Mouse (Mus musculus): ENCODE measurements around the gene Ush1c. TPM values are rescaled to one million over a fixed set of nuclear protein-coding genes. Genes with fewer than 3 reads are reported as not detected.
"Not testable (repeated sequence)": the region's sequence is repeated elsewhere in the genome, so short reads cannot be mapped to it uniquely, and the experiment has no call there.

The Ush1c gene
- polyA plus RNA-seq, 1 experiment from 2014 or later, result 3.6 TPM

GRCm38 (mm10) chr7:46201649-46202048, 36.7 kb downstream of the Ush1c start:
- peak; percentile 56 for DNase-seq (ENCODE audit: extremely low spot score, low spot score)
- H3K9me3 ChIP-seq, result no peaks in the 10 kb centered on the region
- WGBS, result 11% methylated on average over 14 of the region's 14 CpGs
- H3K36me3 ChIP-seq (replicated peaks), result no peaks in the 10 kb centered on the region
- H3K4me3 ChIP-seq, result peak overlapping the region; percentile 39
- peaks cover 23% of the 10 kb centered on the region for H3K4me1 ChIP-seq
- H3K27me3 ChIP-seq (ENCODE audit: poor library complexity, severe bottlenecking), result peaks cover 5% of the 10 kb centered on the region
- peak overlapping the region; percentile 83 for H3K27ac ChIP-seq

DNA sequence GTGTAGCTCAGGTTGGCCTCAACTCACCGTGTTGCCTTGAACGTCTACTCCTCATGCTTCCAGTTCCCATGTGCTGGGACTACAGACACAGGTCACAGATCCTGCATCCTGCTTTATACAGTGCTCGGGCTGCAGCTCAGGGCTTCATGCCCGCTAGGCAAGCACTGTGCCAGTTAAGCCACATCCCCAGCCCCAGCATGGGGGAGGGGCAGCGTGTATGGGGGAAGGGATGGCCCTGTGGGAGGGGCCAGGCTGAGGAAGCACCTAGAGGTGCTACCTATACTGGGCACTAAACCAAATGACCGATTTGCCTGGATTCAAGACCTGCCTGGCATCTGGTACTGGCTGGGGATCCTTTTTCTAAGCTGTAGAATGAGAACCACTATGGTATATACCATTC, 38.3 kb downstream of the Ush1c start:
- peaks cover 5% of the 10 kb centered on the region for H3K27me3 ChIP-seq (ENCODE audit: poor library complexity, severe bottlenecking)
- H3K4me1 ChIP-seq, result peaks cover 23% of the 10 kb centered on the region
- H3K27ac ChIP-seq, result no peak overlapping the region
- H3K9me3 ChIP-seq, result no peaks in the 10 kb centered on the region
- H3K4me3 ChIP-seq, result no peak overlapping the region
- 63% methylated on average over 6 of the region's 6 CpGs for WGBS
- H3K36me3 ChIP-seq (replicated peaks), result no peaks in the 10 kb centered on the region
- DNase-seq (ENCODE audit: extremely low spot score, low spot score), result no peak

- DNase-seq (ENCODE audit: extremely low spot score, low spot score), result no peak
- no peaks in the 10 kb centered on the region for H3K9me3 ChIP-seq
- WGBS, result 83% methylated on average over 5 of the region's 5 CpGs
- no peaks in the 10 kb centered on the region for H3K36me3 ChIP-seq (replicated peaks)
- H3K4me3 ChIP-seq, result no peak overlapping the region
- H3K4me1 ChIP-seq, result no peaks in the 10 kb centered on the region
- H3K27me3 ChIP-seq (ENCODE audit: poor library complexity, severe bottlenecking), result peaks cover 5% of the 10 kb centered on the region; the same call in 1 of the 2 replicates
- H3K27ac ChIP-seq, result no peak overlapping the region
Observed at GRCm38 (mm10) chr7:46195356-46195755, 42.9 kb downstream of the Ush1c start.

DNA sequence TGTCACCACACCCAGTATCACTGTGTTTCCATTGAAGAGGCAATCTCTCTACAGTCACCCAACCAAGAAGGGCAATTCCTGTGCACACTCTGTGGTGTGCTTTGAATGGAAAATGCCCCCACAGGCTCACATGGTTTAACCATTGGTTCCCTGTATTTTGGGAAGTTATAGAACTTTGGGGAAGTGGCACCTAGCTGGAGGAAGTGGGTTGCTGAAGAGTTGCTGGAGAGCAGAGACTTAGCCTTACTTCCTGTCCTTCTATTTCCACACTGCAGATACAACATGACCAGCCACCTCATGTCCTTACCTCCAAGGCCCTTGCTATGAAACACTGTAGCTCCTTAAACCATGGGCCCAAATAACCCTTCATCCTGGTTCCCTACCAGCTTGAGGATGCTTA, 54.1 kb downstream of the Ush1c start:
- Histone ChIP-seq H3K27me3 (ENCODE audit: poor library complexity, severe bottlenecking) (peaks cover 37% of the 10 kb centered on the region), H3K4me3 (no peak overlapping the region), H3K27ac (no peak overlapping the region), H3K9me3 (no peaks in the 10 kb centered on the region), H3K4me1 (peaks cover 11% of the 10 kb centered on the region), H3K36me3 (replicated peaks) (no peaks in the 10 kb centered on the region)
- DNase-seq (ENCODE audit: extremely low spot score, low spot score), result no peak

DNA sequence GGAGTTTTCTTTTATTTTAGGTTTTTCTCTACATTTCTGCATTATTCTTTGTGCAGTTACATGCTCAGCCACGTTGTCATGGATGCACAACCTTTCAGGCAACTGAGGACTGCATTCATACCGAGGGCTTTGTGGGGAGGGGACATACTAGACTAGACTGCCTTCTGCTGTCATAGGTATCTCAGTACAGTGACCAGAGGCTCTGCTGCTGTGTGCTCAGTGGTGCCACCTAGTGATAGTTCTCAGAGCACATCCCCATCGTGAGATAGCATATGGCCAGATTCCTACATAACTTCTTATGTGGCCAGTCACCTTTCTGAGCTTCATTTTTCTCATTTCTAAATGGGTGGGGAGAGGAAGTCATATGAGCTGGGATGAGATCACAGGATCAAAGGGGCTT, 56.7 kb downstream of the Ush1c start:
- Histone ChIP-seq H3K4me1 (peaks cover 12% of the 10 kb centered on the region), H3K9me3 (no peaks in the 10 kb centered on the region), H3K27me3 (ENCODE audit: poor library complexity, severe bottlenecking) (peaks cover 63% of the 10 kb centered on the region), H3K36me3 (replicated peaks) (no peaks in the 10 kb centered on the region), H3K4me3 (no peak overlapping the region), H3K27ac (no peak overlapping the region)
- 7% methylated on average over 3 of the region's 3 CpGs for WGBS
- peak; percentile 49 for DNase-seq (ENCODE audit: extremely low spot score, low spot score)

- Histone ChIP-seq H3K9me3 (no peaks in the 10 kb centered on the region), H3K27ac (peak within 1 kb of the TSS; percentile 65; the same call in 1 of the 2 replicates), H3K27me3 (ENCODE audit: poor library complexity, severe bottlenecking) (peaks cover 63% of the 10 kb centered on the region), H3K4me1 (peaks cover 12% of the 10 kb centered on the region), H3K4me3 (peak within 1 kb of the TSS; percentile 62), H3K36me3 (replicated peaks) (no peaks in the 10 kb centered on the region)
- DNase-seq (ENCODE audit: extremely low spot score, low spot score), result peak; percentile 30
- under 1% methylated on average over 75 of the region's 75 CpGs for WGBS
Observed at GRCm38 (mm10) chr7:46179431-46180275, 58.6 kb downstream of the Ush1c start, which contains the start of gene Abcc8. Gene Abcc8 (minus strand): TSS chr7:46180033.

DNA sequence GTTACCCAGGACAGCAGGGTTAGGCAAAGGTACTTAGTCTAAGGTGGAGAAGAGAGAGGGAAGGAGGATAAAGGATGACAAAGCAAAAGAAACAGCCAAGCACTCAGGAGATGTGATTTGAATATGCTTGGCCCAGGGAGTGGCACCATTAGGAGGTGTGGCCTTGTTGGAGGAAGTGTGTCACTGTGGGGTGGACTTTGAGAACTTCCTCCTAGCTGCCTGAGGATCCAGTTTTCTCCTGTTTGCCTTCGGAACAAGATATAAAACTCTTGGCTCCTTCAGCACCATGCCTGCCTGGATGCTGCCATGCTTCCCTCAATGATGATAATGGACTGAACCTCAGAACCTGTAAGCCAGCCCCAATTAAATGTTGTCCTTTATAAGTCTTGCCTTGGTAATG, 69.3 kb downstream of the Ush1c start:
- H3K27ac ChIP-seq; H3K4me1 ChIP-seq; DNase-seq (ENCODE audit: extremely low spot score, low spot score); H3K9me3 ChIP-seq; H3K4me3 ChIP-seq; H3K27me3 ChIP-seq (ENCODE audit: poor library complexity, severe bottlenecking); H3K36me3 ChIP-seq (replicated peaks): not testable (repeated sequence)
- WGBS, result 81% methylated on average over 1 of the region's 1 CpGs

DNA sequence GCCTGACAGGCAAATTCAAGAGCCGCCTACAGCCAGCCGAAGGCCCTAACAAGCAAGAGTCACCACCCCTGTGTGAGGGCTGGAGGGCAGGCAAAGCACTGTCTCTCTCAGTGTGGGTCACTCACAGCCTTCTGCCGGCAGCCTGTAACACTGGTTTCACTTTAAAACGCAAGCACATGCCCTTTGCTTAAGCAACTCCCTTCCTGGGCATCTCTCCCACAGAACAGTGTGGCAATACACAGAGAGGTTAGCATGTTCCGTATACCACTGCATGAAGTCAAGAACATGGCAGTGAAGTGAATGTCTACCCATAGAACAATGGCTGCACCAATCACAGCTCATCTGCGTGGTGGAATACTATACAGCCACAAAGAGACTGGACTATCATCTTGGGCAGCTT, 69.9 kb downstream of the Ush1c start:
- Histone ChIP-seq H3K27me3 (ENCODE audit: poor library complexity, severe bottlenecking) (no peaks in the 10 kb centered on the region), H3K4me1 (no peaks in the 10 kb centered on the region), H3K27ac (no peak overlapping the region), H3K36me3 (replicated peaks) (no peaks in the 10 kb centered on the region), H3K4me3 (no peak overlapping the region), H3K9me3 (no peaks in the 10 kb centered on the region)
- DNase-seq (ENCODE audit: extremely low spot score, low spot score), result no peak
- 90% methylated on average over 6 of the region's 6 CpGs for WGBS

DNA sequence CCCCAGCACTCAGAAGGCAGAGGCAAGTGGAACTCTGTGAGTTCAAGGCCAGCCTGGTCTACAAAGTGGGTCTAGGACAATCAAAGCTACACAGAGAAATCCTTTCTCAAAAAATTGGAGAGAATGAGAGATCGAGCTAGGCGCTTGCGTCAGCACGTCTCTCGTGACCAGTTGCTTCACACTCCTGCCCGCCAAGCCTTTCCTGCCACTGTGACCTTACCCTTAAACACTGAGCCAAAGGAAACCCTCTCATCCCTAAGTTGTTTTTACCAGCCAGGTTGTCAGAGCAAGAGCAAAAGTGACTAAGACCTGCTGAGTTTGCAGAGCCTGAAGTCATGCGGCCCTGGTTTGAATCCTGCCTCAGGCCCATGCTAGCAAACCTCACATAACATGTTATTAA, 70.4 kb downstream of the Ush1c start:
- H3K4me1 ChIP-seq, result no peaks in the 10 kb centered on the region
- H3K4me3 ChIP-seq, result no peak overlapping the region
- H3K9me3 ChIP-seq, result no peaks in the 10 kb centered on the region
- H3K27ac ChIP-seq, result no peak overlapping the region
- H3K36me3 ChIP-seq (replicated peaks), result no peaks in the 10 kb centered on the region
- H3K27me3 ChIP-seq (ENCODE audit: poor library complexity, severe bottlenecking), result no peaks in the 10 kb centered on the region
- DNase-seq (ENCODE audit: extremely low spot score, low spot score), result no peak
- 94% methylated on average over 7 of the region's 7 CpGs for WGBS

- H3K9me3 ChIP-seq, result no peaks in the 10 kb centered on the region
- 95% methylated on average over 11 of the region's 11 CpGs for WGBS
Observed at GRCm38 (mm10) chr7:46165876-46166275, 72.4 kb downstream of the Ush1c start.

GRCm38 (mm10) chr7:46162731-46163130, 75.6 kb downstream of the Ush1c start:
- Histone ChIP-seq H3K9me3 (no peaks in the 10 kb centered on the region), H3K36me3 (replicated peaks) (no peaks in the 10 kb centered on the region), H3K27ac (no peak overlapping the region), H3K4me3 (no peak overlapping the region), H3K27me3 (ENCODE audit: poor library complexity, severe bottlenecking) (no peaks in the 10 kb centered on the region), H3K4me1 (peaks cover 21% of the 10 kb centered on the region)
- no peak for DNase-seq (ENCODE audit: extremely low spot score, low spot score)
- 91% methylated on average over 5 of the region's 5 CpGs for WGBS

More at GRCm38 (mm10) chr7:46165876-46166275, 72.4 kb downstream of the Ush1c start:
- H3K4me1 ChIP-seq, result peaks cover 16% of the 10 kb centered on the region
- H3K27me3 ChIP-seq (ENCODE audit: poor library complexity, severe bottlenecking), result no peaks in the 10 kb centered on the region
- no peak for DNase-seq (ENCODE audit: extremely low spot score, low spot score)
- no peak overlapping the region for H3K4me3 ChIP-seq
- no peak overlapping the region for H3K27ac ChIP-seq
- H3K36me3 ChIP-seq (replicated peaks), result no peaks in the 10 kb centered on the region

DNA sequence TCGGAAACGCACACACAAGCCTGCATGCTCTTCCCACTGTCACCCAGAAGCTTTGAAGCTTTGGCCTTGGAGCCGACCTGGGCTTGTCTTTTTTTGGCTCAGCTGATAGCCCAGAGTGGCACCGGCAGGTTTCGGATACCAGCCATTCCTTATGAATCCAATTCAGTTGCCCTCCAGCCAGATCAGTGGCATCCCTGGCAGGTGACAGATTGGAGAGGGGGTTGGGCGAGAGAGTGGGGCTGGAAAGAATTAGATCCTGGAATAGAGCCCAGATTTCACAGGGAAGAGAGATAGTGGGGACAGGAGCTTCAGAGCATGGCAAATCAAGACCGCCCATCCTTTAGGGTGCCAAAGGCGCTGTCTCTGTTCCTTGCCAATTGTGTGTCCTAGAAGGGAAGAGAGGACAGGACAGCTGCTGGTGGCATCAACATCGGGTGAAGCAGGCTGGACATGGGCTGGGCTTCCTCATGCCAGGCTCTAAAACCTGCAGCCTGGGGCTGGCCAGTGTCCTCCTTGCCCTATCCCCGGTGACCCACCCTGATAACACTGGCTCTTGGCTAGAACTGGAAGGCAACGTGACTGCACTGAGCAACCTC, 76.1 kb downstream of the Ush1c start:
- peaks cover 21% of the 10 kb centered on the region for H3K4me1 ChIP-seq
- 81% methylated on average over 11 of the region's 11 CpGs for WGBS
- no peaks in the 10 kb centered on the region for H3K9me3 ChIP-seq
- H3K4me3 ChIP-seq, result no peak overlapping the region
- no peak for DNase-seq (ENCODE audit: extremely low spot score, low spot score)
- H3K27me3 ChIP-seq (ENCODE audit: poor library complexity, severe bottlenecking), result no peaks in the 10 kb centered on the region; the same call in 1 of the 2 replicates
- no peak overlapping the region for H3K27ac ChIP-seq
- no peaks in the 10 kb centered on the region for H3K36me3 ChIP-seq (replicated peaks)

GRCm38 (mm10) chr7:46161615-46162014, 76.7 kb downstream of the Ush1c start:
- no peak overlapping the region for H3K4me3 ChIP-seq
- no peak for DNase-seq (ENCODE audit: extremely low spot score, low spot score)
- H3K9me3 ChIP-seq, result no peaks in the 10 kb centered on the region
- peaks cover under 1% of the 10 kb centered on the region; the same call in 1 of the 2 replicates for H3K27me3 ChIP-seq (ENCODE audit: poor library complexity, severe bottlenecking)
- no peaks in the 10 kb centered on the region for H3K36me3 ChIP-seq (replicated peaks)
- no peak overlapping the region for H3K27ac ChIP-seq
- WGBS, result 31% methylated on average over 3 of the region's 3 CpGs
- H3K4me1 ChIP-seq, result peaks cover 21% of the 10 kb centered on the region
